Mouse (Mus musculus) spleen, adult 2 months (tissue): ENCODE measurements around the gene Mcl1. TPM values are rescaled to one million over a fixed set of nuclear protein-coding genes. Genes with fewer than 3 reads are reported as not detected.

Source experiments
- DNase-seq, 2 experiments: peaks; one replicate each; pipeline versions ENCODE4 v3.0.0 to v3.0.0-alpha.2; 2012 to 2021; ENCODE audit warnings: low spot score in 2 of 2, low read depth in 1 of 2
- H3K27ac ChIP-seq: fragments of 200-500 bp; 2 replicates; pipeline ENCODE4 v1.5.1; 2012; ENCODE audit warnings: low read length, inconsistent platforms; ENCODE audit not compliant: insufficient read depth
- H3K27me3 ChIP-seq: fragments of 200-500 bp; 2 replicates; pipeline ENCODE4 v1.6.1; 2012; ENCODE audit warnings: mild to moderate bottlenecking, moderate library complexity, low read length, inconsistent platforms; ENCODE audit not compliant: control insufficient read depth, insufficient read depth
- H3K36me3 ChIP-seq: fragments of 200-500 bp; 2 replicates; pipeline ENCODE4 v1.6.1; 2012; ENCODE audit warnings: mild to moderate bottlenecking, low read length, inconsistent platforms; ENCODE audit not compliant: control insufficient read depth, insufficient read depth
- H3K4me1 ChIP-seq: fragments of 200-500 bp; 2 replicates; pipeline ENCODE4 v1.6.1; 2011; ENCODE audit warnings: inconsistent platforms; ENCODE audit not compliant: control insufficient read depth, insufficient read depth, insufficient read length
- H3K4me3 ChIP-seq: fragments of 200-500 bp; 2 replicates; pipeline ENCODE4 v1.5.1; 2011; ENCODE audit warnings: mild to moderate bottlenecking, inconsistent platforms; ENCODE audit not compliant: insufficient read depth, insufficient read length; ENCODE audit errors: extremely low read depth
- CTCF ChIP-seq: fragments of 200-500 bp; IDR thresholded peaks from 2 replicates; pipeline ENCODE4 v1.5.1; 2011; ENCODE audit warnings: mild to moderate bottlenecking, inconsistent platforms; ENCODE audit not compliant: insufficient read depth, insufficient read length, insufficient replicate concordance; ENCODE audit errors: extremely low read depth
- POLR2A ChIP-seq: fragments of 200-500 bp; IDR thresholded peaks from 2 replicates; pipeline ENCODE4 v1.6.1; 2011; ENCODE audit warnings: low read depth, low read length, inconsistent platforms
- WGBS: fragments of 180-500 bp; shearing (Covaris S2); methylation state at CpG from one replicate; pipeline ENCODE4 v1.1.7; 2018; 5-methylcytosine and 5-hydroxymethylcytosine counted together
- polyA plus RNA-seq: library from polyadenylated mRNA; depleted of rRNA; stranded (reverse); fragments of >200 nt; gene quantifications from 2 replicates; pipeline ENCODE4 v1.2.3, GENCODE M21; 2012

Mcl1 gene
- polyA plus RNA-seq, 1 experiment = 169 TPM

GRCm38 (mm10) chr3:95700233-95700681, 41.7 kb downstream of the Mcl1 start:
- H3K27ac ChIP-seq = no peak overlapping the region
- no peak overlapping the region for H3K4me3 ChIP-seq
- 89% methylated on average over 6 of the region's 6 CpGs for WGBS
- TF ChIP-seq CTCF (no peak), POLR2A (no peak)
- no peaks in the 10 kb centered on the region for H3K27me3 ChIP-seq
- H3K4me1 ChIP-seq = no peaks in the 10 kb centered on the region; the same call in 1 of the 2 replicates
- no peaks in the 10 kb centered on the region for H3K36me3 ChIP-seq
- no peak for DNase-seq

GRCm38 (mm10) chr3:95701085-95701484, 42.5 kb downstream of the Mcl1 start:
- Histone ChIP-seq H3K27me3 (no peaks in the 10 kb centered on the region), H3K4me3 (no peak overlapping the region), H3K4me1 (no peaks in the 10 kb centered on the region), H3K36me3 (no peaks in the 10 kb centered on the region), H3K27ac (no peak overlapping the region)
- DNase-seq = no peak
- TF ChIP-seq POLR2A (no peak), CTCF (no peak)
- WGBS = 93% methylated on average over 2 of the region's 2 CpGs

GRCm38 (mm10) chr3:95701877-95702540, 43.4 kb downstream of the Mcl1 start:
- no peak for TF ChIP-seq CTCF
- H3K4me3 ChIP-seq = no peak overlapping the region
- DNase-seq = no peak
- H3K36me3 ChIP-seq = no peaks in the 10 kb centered on the region
- H3K27ac ChIP-seq = no peak overlapping the region
- no peaks in the 10 kb centered on the region for H3K27me3 ChIP-seq
- 48% methylated on average over 24 of the region's 24 CpGs for WGBS
- no peaks in the 10 kb centered on the region for H3K4me1 ChIP-seq

GRCm38 (mm10) chr3:95703276-95703675, 44.7 kb downstream of the Mcl1 start:
- peaks cover 4% of the 10 kb centered on the region; the same call in 1 of the 2 replicates for H3K4me1 ChIP-seq
- no peak overlapping the region for H3K27ac ChIP-seq
- TF ChIP-seq POLR2A (no peak), CTCF (no peak)
- DNase-seq = no peak
- no peaks in the 10 kb centered on the region for H3K36me3 ChIP-seq
- no peak overlapping the region for H3K4me3 ChIP-seq
- WGBS = 89% methylated on average over 3 of the region's 3 CpGs
- H3K27me3 ChIP-seq = no peaks in the 10 kb centered on the region

GRCm38 (mm10) chr3:95704612-95705011, 46.0 kb downstream of the Mcl1 start:
- no peak overlapping the region for H3K27ac ChIP-seq
- no peaks in the 10 kb centered on the region for H3K27me3 ChIP-seq
- peaks cover 4% of the 10 kb centered on the region; the same call in 1 of the 2 replicates for H3K4me1 ChIP-seq
- H3K36me3 ChIP-seq = no peaks in the 10 kb centered on the region
- WGBS = 91% methylated on average over 4 of the region's 4 CpGs
- TF ChIP-seq POLR2A (no peak), CTCF (no peak)
- no peak overlapping the region for H3K4me3 ChIP-seq
- DNase-seq = no peak

GRCm38 (mm10) chr3:95706273-95706672, 47.7 kb downstream of the Mcl1 start:
- Histone ChIP-seq H3K4me1 (peaks cover 9% of the 10 kb centered on the region; the same call in 1 of the 2 replicates), H3K36me3 (no peaks in the 10 kb centered on the region), H3K4me3 (no peak overlapping the region), H3K27ac (no peak overlapping the region), H3K27me3 (no peaks in the 10 kb centered on the region)
- 60% methylated on average over 4 of the region's 4 CpGs for WGBS
- TF ChIP-seq CTCF (no peak), POLR2A (no peak)
- no peak for DNase-seq

- Histone ChIP-seq H3K27ac (no peak overlapping the region), H3K4me3 (no peak overlapping the region), H3K36me3 (no peaks in the 10 kb centered on the region), H3K4me1 (peaks cover 9% of the 10 kb centered on the region; the same call in 1 of the 2 replicates), H3K27me3 (no peaks in the 10 kb centered on the region)
- 34% methylated on average over 7 of the region's 7 CpGs for WGBS
- peak in 1 of 2 experiments; percentile 29 for DNase-seq
- TF ChIP-seq POLR2A (no peak), CTCF (no peak)
These were observed 48.9 kb downstream of the Mcl1 start for GRCm38 (mm10) chr3:95707497-95707896.
